Mouse (Mus musculus): ENCODE results near the gene Sfi1. TPM values are rescaled to one million over a fixed set of nuclear protein-coding genes. Genes with fewer than 3 reads are reported as not detected.
"Not testable (repeated sequence)": the region's sequence is repeated elsewhere in the genome, so short reads cannot be mapped to it uniquely, and the experiment has no call there.

Gene Sfi1
- total and polyA plus RNA-seq, 3 experiments, result 10.2 to 25.2 (median 17.4) TPM

DNA sequence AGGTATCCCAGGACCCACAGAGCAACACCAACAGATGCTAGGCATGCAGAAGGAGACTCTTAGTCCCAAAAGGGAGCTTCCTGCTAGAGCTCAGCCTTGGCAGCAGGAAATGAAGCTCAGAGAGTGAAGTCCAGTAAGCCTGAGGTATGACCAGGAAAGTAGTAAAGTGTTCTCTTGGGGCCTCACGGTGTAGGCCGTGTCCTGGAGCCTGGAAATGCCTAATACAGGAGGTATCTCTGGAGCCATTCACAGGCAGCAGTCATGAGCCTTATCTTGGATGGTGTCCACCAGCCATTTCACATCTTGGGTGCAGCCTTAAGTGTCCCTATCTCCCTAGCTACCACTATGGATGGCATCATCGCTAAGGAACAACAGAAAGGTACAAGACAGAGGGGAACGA is 56.0 kb downstream of the Sfi1 start:
- H3K4me3 ChIP-seq (replicated peaks in 1 of 3; ENCODE audit: low read depth in 2 of 3, low read length in 2 of 3, poor library complexity in 1 of 3); H3K27ac ChIP-seq (ENCODE audit: insufficient read depth, low read depth); H3K9me3 ChIP-seq (replicated peaks; ENCODE audit: low read length); dilution Hi-C loops (cut with MboI; ENCODE audit: extremely low pct_ligation_motif_present, extremely low pct_unique_long_range_greater_than_20kb, low sequenced_read_pairs); H3K9ac ChIP-seq (ENCODE audit: insufficient read depth, low read depth); DNase-seq (ENCODE audit: extremely low read depth); H3K27me3 ChIP-seq (replicated peaks); in situ Hi-C loops (cut with MboI; ENCODE audit: low pct_ligation_motif_present, low pct_unique_long_range_greater_than_20kb, low sequenced_read_pairs); H3K79me2 ChIP-seq (replicated peaks; ENCODE audit: control insufficient read depth, extremely low read depth, insufficient read depth, poor library complexity, severe bottlenecking); H3K36me3 ChIP-seq (replicated peaks in 1 of 2; ENCODE audit: control insufficient read depth in 1 of 2, insufficient read depth in 1 of 2, low read length in 1 of 2); H3K4me1 ChIP-seq (ENCODE audit: control insufficient read depth in 1 of 2, insufficient read depth in 2 of 2); H3K4me2 ChIP-seq (ENCODE audit: insufficient read depth, low read depth, poor library complexity, severe bottlenecking): not testable (repeated sequence)

DNA sequence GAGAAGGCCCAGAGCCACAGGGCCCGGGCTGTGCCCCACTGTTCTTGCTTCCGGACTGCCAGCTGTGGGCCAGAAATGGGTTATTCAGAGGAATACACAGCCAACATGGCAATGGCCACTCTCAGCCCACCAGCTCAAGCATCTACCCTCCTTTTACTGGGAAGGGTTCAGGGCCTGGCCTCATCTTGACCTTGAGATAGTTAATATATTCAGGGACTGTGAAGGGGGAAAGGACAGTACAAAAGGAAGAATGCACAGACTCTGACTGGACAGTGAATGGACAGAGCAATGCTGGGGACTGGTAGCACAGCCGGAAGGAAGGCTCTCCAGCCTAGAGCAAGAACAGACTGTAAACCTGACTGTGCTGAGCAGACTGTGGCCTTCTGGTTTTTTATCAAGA is 57.3 kb downstream of the Sfi1 start:
- H3K9me3 ChIP-seq (replicated peaks; ENCODE audit: low read length); H3K79me2 ChIP-seq (replicated peaks; ENCODE audit: control insufficient read depth, extremely low read depth, insufficient read depth, poor library complexity, severe bottlenecking); DNase-seq (ENCODE audit: extremely low read depth); H3K27ac ChIP-seq (ENCODE audit: insufficient read depth, low read depth); H3K4me1 ChIP-seq (ENCODE audit: control insufficient read depth in 1 of 2, insufficient read depth in 2 of 2); in situ Hi-C loops (cut with MboI; ENCODE audit: low pct_ligation_motif_present, low pct_unique_long_range_greater_than_20kb, low sequenced_read_pairs); H3K4me3 ChIP-seq (replicated peaks in 1 of 3; ENCODE audit: low read depth in 2 of 3, low read length in 2 of 3, poor library complexity in 1 of 3); H3K4me2 ChIP-seq (ENCODE audit: insufficient read depth, low read depth, poor library complexity, severe bottlenecking); dilution Hi-C loops (cut with MboI; ENCODE audit: extremely low pct_ligation_motif_present, extremely low pct_unique_long_range_greater_than_20kb, low sequenced_read_pairs); H3K27me3 ChIP-seq (replicated peaks); H3K9ac ChIP-seq (ENCODE audit: insufficient read depth, low read depth): not testable (repeated sequence)
- peaks cover 10% of the 10 kb centered on the region in 2 experiments for H3K36me3 ChIP-seq (replicated peaks in 1 of 2; ENCODE audit: control insufficient read depth in 1 of 2, insufficient read depth in 1 of 2, low read length in 1 of 2)

DNA sequence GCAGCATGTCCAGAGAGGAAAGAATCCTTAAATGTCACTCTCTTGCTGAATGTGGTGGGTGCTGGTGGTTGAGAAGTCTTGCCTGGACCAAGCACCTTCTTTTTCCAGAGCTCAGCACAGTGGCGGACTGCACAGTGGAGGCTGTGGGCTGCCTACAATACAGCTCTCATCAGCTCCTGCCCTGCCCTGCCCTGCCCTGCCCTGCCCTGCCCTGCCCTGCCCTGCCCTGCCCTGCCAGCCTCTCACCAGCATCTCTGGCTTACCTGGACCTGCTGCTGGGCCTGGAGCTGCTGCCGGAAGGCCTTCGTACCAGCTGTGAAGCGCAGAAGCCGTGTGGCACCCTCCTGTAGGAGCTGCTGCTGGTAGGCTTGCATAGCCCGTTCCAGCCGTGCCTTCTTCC is 57.9 kb downstream of the Sfi1 start:
- DNase-seq (ENCODE audit: extremely low read depth); H3K4me2 ChIP-seq (ENCODE audit: insufficient read depth, low read depth, poor library complexity, severe bottlenecking); H3K4me3 ChIP-seq (replicated peaks in 1 of 3; ENCODE audit: low read depth in 2 of 3, low read length in 2 of 3, poor library complexity in 1 of 3); H3K27me3 ChIP-seq (replicated peaks); H3K9ac ChIP-seq (ENCODE audit: insufficient read depth, low read depth); H3K9me3 ChIP-seq (replicated peaks; ENCODE audit: low read length); dilution Hi-C loops (cut with MboI; ENCODE audit: extremely low pct_ligation_motif_present, extremely low pct_unique_long_range_greater_than_20kb, low sequenced_read_pairs); H3K79me2 ChIP-seq (replicated peaks; ENCODE audit: control insufficient read depth, extremely low read depth, insufficient read depth, poor library complexity, severe bottlenecking); in situ Hi-C loops (cut with MboI; ENCODE audit: low pct_ligation_motif_present, low pct_unique_long_range_greater_than_20kb, low sequenced_read_pairs); H3K27ac ChIP-seq (ENCODE audit: insufficient read depth, low read depth); H3K4me1 ChIP-seq (ENCODE audit: control insufficient read depth in 1 of 2, insufficient read depth in 2 of 2): not testable (repeated sequence)
- H3K36me3 ChIP-seq (replicated peaks in 1 of 2; ENCODE audit: control insufficient read depth in 1 of 2, insufficient read depth in 1 of 2, low read length in 1 of 2), result peaks cover 12 to 13% of the 10 kb centered on the region in 2 experiments

DNA sequence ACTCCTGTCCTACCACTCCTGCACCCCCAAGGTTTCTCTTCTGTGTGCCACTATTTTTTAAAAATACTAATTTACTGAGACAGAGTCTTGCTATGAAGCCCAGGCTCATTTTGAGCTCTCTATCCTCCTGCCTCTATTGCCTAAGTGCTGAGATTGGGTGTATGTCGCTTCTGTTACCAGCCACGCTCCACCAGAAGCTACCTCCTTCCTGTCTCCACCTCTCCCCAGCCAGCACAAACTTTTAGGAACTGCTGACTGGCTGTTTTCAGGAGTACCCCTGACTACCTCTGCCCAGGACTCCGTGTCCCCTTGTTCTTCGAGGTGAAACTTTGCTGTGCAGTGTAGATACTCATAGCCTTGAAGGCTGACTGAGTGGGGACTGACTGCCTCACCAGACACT is 59.9 kb downstream of the Sfi1 start:
- H3K9ac ChIP-seq (ENCODE audit: insufficient read depth, low read depth); in situ Hi-C loops (cut with MboI; ENCODE audit: low pct_ligation_motif_present, low pct_unique_long_range_greater_than_20kb, low sequenced_read_pairs); H3K4me2 ChIP-seq (ENCODE audit: insufficient read depth, low read depth, poor library complexity, severe bottlenecking); H3K27ac ChIP-seq (ENCODE audit: insufficient read depth, low read depth); H3K9me3 ChIP-seq (replicated peaks; ENCODE audit: low read length); H3K4me1 ChIP-seq (ENCODE audit: control insufficient read depth in 1 of 2, insufficient read depth in 2 of 2); dilution Hi-C loops (cut with MboI; ENCODE audit: extremely low pct_ligation_motif_present, extremely low pct_unique_long_range_greater_than_20kb, low sequenced_read_pairs); H3K27me3 ChIP-seq (replicated peaks); DNase-seq (ENCODE audit: extremely low read depth); H3K79me2 ChIP-seq (replicated peaks; ENCODE audit: control insufficient read depth, extremely low read depth, insufficient read depth, poor library complexity, severe bottlenecking); H3K4me3 ChIP-seq (replicated peaks in 1 of 3; ENCODE audit: low read depth in 2 of 3, low read length in 2 of 3, poor library complexity in 1 of 3): not testable (repeated sequence)
- H3K36me3 ChIP-seq (replicated peaks in 1 of 2; ENCODE audit: control insufficient read depth in 1 of 2, insufficient read depth in 1 of 2, low read length in 1 of 2), result peaks cover 13 to 17% of the 10 kb centered on the region in 2 experiments

DNA sequence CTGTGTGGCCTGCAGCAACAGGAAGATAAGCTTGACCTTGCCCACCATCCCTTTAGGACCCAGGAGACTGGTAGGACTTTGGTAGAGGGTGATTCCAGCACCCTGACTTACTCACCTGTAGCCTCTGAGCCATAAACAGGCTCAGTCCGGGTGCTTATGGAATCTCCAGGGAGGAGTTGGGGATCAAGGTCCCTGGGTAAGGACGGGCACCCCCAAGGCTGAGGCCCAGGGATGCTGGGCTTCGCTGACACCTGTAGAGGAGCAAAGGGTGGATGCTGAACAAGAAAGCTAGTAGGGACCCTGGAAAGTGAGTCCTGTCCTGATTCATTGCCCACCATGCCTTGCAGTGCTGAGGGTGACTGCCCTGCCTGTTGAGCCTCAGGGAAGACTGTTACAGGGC is 60.3 kb downstream of the Sfi1 start:
- H3K4me3 ChIP-seq (replicated peaks in 1 of 3; ENCODE audit: low read depth in 2 of 3, low read length in 2 of 3, poor library complexity in 1 of 3); in situ Hi-C loops (cut with MboI; ENCODE audit: low pct_ligation_motif_present, low pct_unique_long_range_greater_than_20kb, low sequenced_read_pairs); H3K79me2 ChIP-seq (replicated peaks; ENCODE audit: control insufficient read depth, extremely low read depth, insufficient read depth, poor library complexity, severe bottlenecking); dilution Hi-C loops (cut with MboI; ENCODE audit: extremely low pct_ligation_motif_present, extremely low pct_unique_long_range_greater_than_20kb, low sequenced_read_pairs); H3K9me3 ChIP-seq (replicated peaks; ENCODE audit: low read length); H3K27ac ChIP-seq (ENCODE audit: insufficient read depth, low read depth); DNase-seq (ENCODE audit: extremely low read depth); H3K4me2 ChIP-seq (ENCODE audit: insufficient read depth, low read depth, poor library complexity, severe bottlenecking); H3K27me3 ChIP-seq (replicated peaks); H3K4me1 ChIP-seq (ENCODE audit: control insufficient read depth in 1 of 2, insufficient read depth in 2 of 2); H3K9ac ChIP-seq (ENCODE audit: insufficient read depth, low read depth): not testable (repeated sequence)
- peaks cover 13 to 17% of the 10 kb centered on the region in 2 experiments for H3K36me3 ChIP-seq (replicated peaks in 1 of 2; ENCODE audit: control insufficient read depth in 1 of 2, insufficient read depth in 1 of 2, low read length in 1 of 2)

DNA sequence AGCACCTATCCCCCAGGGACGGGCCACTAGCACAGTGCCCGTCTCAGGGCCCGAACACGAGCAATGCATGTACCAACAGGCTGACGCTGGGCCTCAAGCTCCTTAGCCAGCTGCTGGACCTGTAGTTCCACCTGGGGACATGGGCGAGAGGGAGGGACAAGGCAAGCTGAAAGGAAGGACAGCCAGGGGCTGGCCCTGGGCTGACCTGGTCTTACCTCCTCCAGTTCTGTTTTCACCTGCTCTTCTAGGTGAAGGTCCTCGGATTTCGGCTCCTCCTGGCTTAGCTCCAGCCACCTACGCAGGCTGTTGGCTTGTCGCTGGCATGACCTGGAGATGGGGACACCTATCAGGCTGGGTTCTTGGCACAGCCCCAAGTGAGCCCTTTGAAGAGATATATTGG is 61.3 kb downstream of the Sfi1 start:
- H3K79me2 ChIP-seq (replicated peaks; ENCODE audit: control insufficient read depth, extremely low read depth, insufficient read depth, poor library complexity, severe bottlenecking); H3K4me1 ChIP-seq (ENCODE audit: control insufficient read depth in 1 of 2, insufficient read depth in 2 of 2); dilution Hi-C loops (cut with MboI; ENCODE audit: extremely low pct_ligation_motif_present, extremely low pct_unique_long_range_greater_than_20kb, low sequenced_read_pairs); in situ Hi-C loops (cut with MboI; ENCODE audit: low pct_ligation_motif_present, low pct_unique_long_range_greater_than_20kb, low sequenced_read_pairs); H3K9ac ChIP-seq (ENCODE audit: insufficient read depth, low read depth); H3K4me2 ChIP-seq (ENCODE audit: insufficient read depth, low read depth, poor library complexity, severe bottlenecking); H3K9me3 ChIP-seq (replicated peaks; ENCODE audit: low read length); H3K4me3 ChIP-seq (replicated peaks in 1 of 3; ENCODE audit: low read depth in 2 of 3, low read length in 2 of 3, poor library complexity in 1 of 3); H3K27ac ChIP-seq (ENCODE audit: insufficient read depth, low read depth); H3K27me3 ChIP-seq (replicated peaks); DNase-seq (ENCODE audit: extremely low read depth): not testable (repeated sequence)
- H3K36me3 ChIP-seq (replicated peaks in 1 of 2; ENCODE audit: control insufficient read depth in 1 of 2, insufficient read depth in 1 of 2, low read length in 1 of 2), result peaks cover 13 to 17% of the 10 kb centered on the region in 2 experiments
